Mouse (Mus musculus) ES-Bruce4 (cell line): ENCODE results near the gene Tmem239. TPM values are rescaled to one million over a fixed set of nuclear protein-coding genes. Genes with fewer than 3 reads are reported as not detected.

Source experiments
- H3K27ac ChIP-seq: 2 replicates; pipeline ENCODE4 v1.5.1; 2012; ENCODE audit warnings: low read length, inconsistent platforms; ENCODE audit not compliant: insufficient read depth
- H3K27me3 ChIP-seq: 2 replicates; pipeline ENCODE4 v1.6.1; 2012; ENCODE audit warnings: mild to moderate bottlenecking, low read length, inconsistent platforms; ENCODE audit not compliant: control insufficient read depth, poor library complexity, insufficient read depth, severe bottlenecking
- H3K36me3 ChIP-seq: 2 replicates; pipeline ENCODE4 v1.6.1; 2012; ENCODE audit warnings: inconsistent platforms, mild to moderate bottlenecking, low read length, moderate library complexity; ENCODE audit not compliant: control insufficient read depth, poor library complexity, insufficient read depth, severe bottlenecking
- H3K4me1 ChIP-seq: one replicate; pipeline ENCODE4 v1.8.1; 2011; ENCODE audit warnings: low read length; ENCODE audit not compliant: control insufficient read depth, insufficient read depth
- H3K4me3 ChIP-seq: 2 replicates; pipeline ENCODE4 v1.5.1; 2011; ENCODE audit warnings: low read depth, mild to moderate bottlenecking, low read length
- H3K9ac ChIP-seq: 2 replicates; pipeline ENCODE4 v1.6.1; 2012; ENCODE audit warnings: low read depth, mild to moderate bottlenecking, inconsistent platforms; ENCODE audit not compliant: poor library complexity, severe bottlenecking
- H3K9me3 ChIP-seq: replicated peaks from 2 replicates; pipeline ENCODE4 v1.6.1; 2012; ENCODE audit warnings: mild to moderate bottlenecking, low read length, inconsistent platforms; ENCODE audit not compliant: control insufficient read depth, poor library complexity, insufficient read depth, severe bottlenecking
- CTCF ChIP-seq: IDR thresholded peaks from one replicate; pipeline ENCODE4 v1.8.1; 2011; ENCODE audit warnings: low read depth, low read length
- EP300 ChIP-seq: IDR thresholded peaks from 2 replicates; pipeline ENCODE4 v1.6.1; 2011; ENCODE audit warnings: low read depth, low read length; ENCODE audit not compliant: insufficient read depth
- POLR2A ChIP-seq: IDR thresholded peaks from one replicate; pipeline ENCODE4 v1.8.1; 2011; ENCODE audit warnings: low read length; ENCODE audit not compliant: insufficient read depth
- polyA plus RNA-seq: library from polyadenylated mRNA; stranded (reverse); fragments of >200 nt; gene quantifications from 2 replicates; pipeline ENCODE4 v1.2.4, GENCODE M21; 2011; ENCODE audit warnings: low read depth; ENCODE audit not compliant: missing spikeins, insufficient read depth, insufficient read length

Tmem239 gene
- polyA plus RNA-seq, 1 experiment: not detected

GRCm38 (mm10) chr2:130449021-130449793 lies 42.9 kb downstream of the Tmem239 start:
- H3K9ac ChIP-seq: peak overlapping the region; percentile 26; the same call in 1 of the 2 replicates
- H3K27ac ChIP-seq: no peak overlapping the region
- H3K27me3 ChIP-seq: no peaks in the 10 kb centered on the region
- H3K36me3 ChIP-seq: no peaks in the 10 kb centered on the region
- H3K4me1 ChIP-seq: no peaks in the 10 kb centered on the region
- no peaks in the 10 kb centered on the region for H3K9me3 ChIP-seq
- H3K4me3 ChIP-seq: peak overlapping the region; percentile 87
- TF ChIP-seq POLR2A: no peak
- no peak for TF ChIP-seq CTCF
- TF ChIP-seq EP300: no peak

- Histone ChIP-seq H3K27me3 (no peaks in the 10 kb centered on the region), H3K27ac (no peak within 1 kb of the TSS), H3K9me3 (no peaks in the 10 kb centered on the region), H3K4me3 (peak within 1 kb of the TSS; percentile 87), H3K36me3 (no peaks in the 10 kb centered on the region), H3K4me1 (no peaks in the 10 kb centered on the region), H3K9ac (peak within 1 kb of the TSS; percentile 80)
- no peak for TF ChIP-seq CTCF
- TF ChIP-seq EP300: no peak
- TF ChIP-seq POLR2A: no peak
Measured at GRCm38 (mm10) chr2:130449794-130450433, 43.6 kb downstream of the Tmem239 start, which contains the start of gene Ptpra. TSS of gene Ptpra (plus strand) at chr2:130450278.

GRCm38 (mm10) chr2:130450434-130450796 lies 44.1 kb downstream of the Tmem239 start:
- Histone ChIP-seq H3K9ac (peak overlapping the region; percentile 80), H3K4me1 (no peaks in the 10 kb centered on the region), H3K36me3 (no peaks in the 10 kb centered on the region), H3K27me3 (no peaks in the 10 kb centered on the region), H3K9me3 (no peaks in the 10 kb centered on the region), H3K27ac (no peak overlapping the region), H3K4me3 (peak overlapping the region; percentile 87)
- no peak for TF ChIP-seq CTCF
- TF ChIP-seq EP300: no peak
- TF ChIP-seq POLR2A: no peak

GRCm38 (mm10) chr2:130451086-130451726 lies 44.9 kb downstream of the Tmem239 start:
- TF ChIP-seq POLR2A (no peak), CTCF (no peak)

GRCm38 (mm10) chr2:130451727-130452090 lies 45.4 kb downstream of the Tmem239 start:
- Histone ChIP-seq H3K9ac (0 out of 2 replicates have a peak overlapping the region, but pooled peaks have one; percentile 80), H3K27ac (no peak overlapping the region), H3K27me3 (no peaks in the 10 kb centered on the region), H3K9me3 (no peaks in the 10 kb centered on the region), H3K36me3 (no peaks in the 10 kb centered on the region), H3K4me3 (no peak overlapping the region), H3K4me1 (no peaks in the 10 kb centered on the region)
- TF ChIP-seq CTCF (no peak), EP300 (no peak), POLR2A (no peak)

More at GRCm38 (mm10) chr2:130451086-130451726, 44.9 kb downstream of the Tmem239 start:
- no peaks in the 10 kb centered on the region for H3K27me3 ChIP-seq
- H3K4me1 ChIP-seq: no peaks in the 10 kb centered on the region
- H3K4me3 ChIP-seq: peak overlapping the region; percentile 26; the same call in 1 of the 2 replicates
- H3K36me3 ChIP-seq: no peaks in the 10 kb centered on the region
- no peak overlapping the region for H3K27ac ChIP-seq
- peak overlapping the region; percentile 80 for H3K9ac ChIP-seq
- no peaks in the 10 kb centered on the region for H3K9me3 ChIP-seq

- no peaks in the 10 kb centered on the region for H3K36me3 ChIP-seq
- no peak overlapping the region for H3K9ac ChIP-seq
- TF ChIP-seq EP300 (no peak), POLR2A (no peak), CTCF (no peak)
- no peaks in the 10 kb centered on the region for H3K4me1 ChIP-seq
- no peak overlapping the region for H3K27ac ChIP-seq
- no peaks in the 10 kb centered on the region for H3K27me3 ChIP-seq
- no peaks in the 10 kb centered on the region for H3K9me3 ChIP-seq
- H3K4me3 ChIP-seq: no peak overlapping the region
Measured at GRCm38 (mm10) chr2:130452266-130452665, 46.0 kb downstream of the Tmem239 start.
